Mouse (Mus musculus): ENCODE measurements around the gene Scin.

DNA sequence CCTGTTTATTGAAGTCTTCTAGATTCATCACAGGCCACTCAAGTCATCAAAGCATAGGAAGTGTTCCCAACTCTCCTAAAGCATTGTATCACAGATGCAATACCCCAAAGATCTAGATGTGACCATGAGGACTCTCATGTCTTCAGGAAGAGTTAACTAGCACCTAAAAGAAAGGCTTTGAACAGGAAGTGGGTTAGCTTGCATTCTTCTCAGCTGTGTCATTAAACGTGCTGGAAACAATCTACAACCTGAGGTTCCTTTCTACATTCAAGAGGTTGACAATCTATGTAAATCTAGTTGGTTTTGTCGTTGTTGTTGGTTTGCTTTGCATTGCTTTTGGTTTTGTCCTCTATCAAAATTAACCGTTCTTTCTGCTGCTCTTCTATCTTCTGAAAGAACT, 44.0 kb downstream of the Scin start:
- TF ChIP-seq CTCF (IDR thresholded peaks at IDR 0.05; ENCODE audit: borderline replicate concordance, insufficient read depth, low read depth, low read length) (no peak), POLR2A (IDR thresholded peaks at IDR 0.05; ENCODE audit: borderline replicate concordance, insufficient read depth, low read length) (no peak)

Data from cerebellum, adult 2 months (tissue).